Mouse (Mus musculus) left cerebral cortex, postnatal 4 days (tissue): ENCODE data around the gene Cplx3. TPM values are rescaled to one million over a fixed set of nuclear protein-coding genes. Genes with fewer than 3 reads are reported as not detected.
A peak's percentile ranks its signal among the peaks of the same experiment; 100 is the strongest.

Experiments
- DNase-seq: peaks from one replicate; pipeline ENCODE4 v3.0.0-alpha.2; 2022
- intact Hi-C: fragments of 180-260 bp; cut with DNase I; formaldehyde crosslinking; loops from one replicate; pipeline ENCODE4 v1.15.1; 2025
- total RNA-seq, 2 experiments: library from RNA; stranded (reverse); gene quantifications; 2 replicates each; pipeline ENCODE4 v1.2.3; 2021

Cplx3 gene
- total RNA-seq = 1 to 10 TPM; 5.6 to 7.6 TPM

GRCm38 (mm10) chr9:57606139-57606851, at the start of gene Cplx3:
Gene Cplx3 (minus strand): TSS chr9:57606281.
- intact Hi-C loops = no loop called here
- no peak for DNase-seq

GRCm38 (mm10) chr9:57655749-57656148, 49.7 kb upstream of the Cplx3 start:
- intact Hi-C loops = loop anchor here (5.0 kb wide), 1 partner anchor 113 kb away; no protein-coding TSS in a partner anchor

GRCm38 (mm10) chr9:57654966-57655365, 48.9 kb upstream of the Cplx3 start:
- intact Hi-C loops = loop anchor here (5.0 kb wide), 1 partner anchor 113 kb away; no protein-coding TSS in a partner anchor
- no peak for DNase-seq

More at GRCm38 (mm10) chr9:57655749-57656148, 49.7 kb upstream of the Cplx3 start:
- peak; percentile 97 for DNase-seq

GRCm38 (mm10) chr9:57653283-57653682, 47.2 kb upstream of the Cplx3 start, which contains the start of gene Csk:
Gene Csk (minus strand): TSS chr9:57653631.
- DNase-seq = no peak
- intact Hi-C loops = no loop called here

- no peak for DNase-seq
- intact Hi-C loops = no loop called here
These were observed 46.8 kb upstream of the Cplx3 start for GRCm38 (mm10) chr9:57652855-57653254.

- no peak for DNase-seq
- intact Hi-C loops = no loop called here
These were observed 46.3 kb upstream of the Cplx3 start for GRCm38 (mm10) chr9:57652351-57652750.

GRCm38 (mm10) chr9:57650786-57651311, 44.8 kb upstream of the Cplx3 start:
- intact Hi-C loops = no loop called here
- DNase-seq = peak; percentile 90

GRCm38 (mm10) chr9:57650130-57650785, 44.2 kb upstream of the Cplx3 start:
- intact Hi-C loops = no loop called here
- no peak for DNase-seq

- intact Hi-C loops = no loop called here
- no peak for DNase-seq
These were observed 41.4 kb upstream of the Cplx3 start for GRCm38 (mm10) chr9:57647286-57648108.

- no peak for DNase-seq
- intact Hi-C loops = no loop called here
These were observed 40.5 kb upstream of the Cplx3 start for GRCm38 (mm10) chr9:57646551-57647103.

GRCm38 (mm10) chr9:57644944-57645893, 39.1 kb upstream of the Cplx3 start:
- peak; percentile 94 for DNase-seq
- intact Hi-C loops = no loop called here

- intact Hi-C loops = no loop called here
- DNase-seq = no peak
These were observed 38.4 kb upstream of the Cplx3 start for GRCm38 (mm10) chr9:57644442-57644943.

- DNase-seq = no peak
- intact Hi-C loops = no loop called here
These were observed 37.7 kb upstream of the Cplx3 start for GRCm38 (mm10) chr9:57643856-57644180.

GRCm38 (mm10) chr9:57643169-57643855, 37.2 kb upstream of the Cplx3 start:
- DNase-seq = no peak
- intact Hi-C loops = no loop called here

- DNase-seq = no peak
- intact Hi-C loops = no loop called here
These were observed 35.9 kb upstream of the Cplx3 start for GRCm38 (mm10) chr9:57641775-57642550.

GRCm38 (mm10) chr9:57641022-57641421, 34.9 kb upstream of the Cplx3 start:
- intact Hi-C loops = no loop called here
- DNase-seq = no peak

- intact Hi-C loops = no loop called here
- no peak for DNase-seq
These were observed 34.3 kb upstream of the Cplx3 start for GRCm38 (mm10) chr9:57640384-57640783.

- DNase-seq = no peak
- intact Hi-C loops = no loop called here
These were observed 33.7 kb upstream of the Cplx3 start for GRCm38 (mm10) chr9:57639661-57640328.
